Mouse (Mus musculus): ENCODE results near the gene Olfr223.
"Not testable (repeated sequence)": the region's sequence is repeated elsewhere in the genome, so short reads cannot be mapped to it uniquely, and the experiment has no call there.

The Olfr223 gene

GRCm38 (mm10) chr11:59596091-59596490 is 3.0 kb upstream of the Olfr223 start:
- no peak for DNase-seq

- DNase-seq = no peak
Observed at GRCm38 (mm10) chr11:59589496-59589895, 3.6 kb downstream of the Olfr223 start.

- DNase-seq = no peak
Observed at GRCm38 (mm10) chr11:59584539-59584938, 8.6 kb downstream of the Olfr223 start.

- not testable (repeated sequence) for DNase-seq
Observed at GRCm38 (mm10) chr11:59576135-59576534, 17.0 kb downstream of the Olfr223 start, which contains the start of gene Olfr222. Olfr222 (minus strand) TSS chr11:59576235.

GRCm38 (mm10) chr11:59575726-59576125 is 17.4 kb downstream of the Olfr223 start:
- DNase-seq = no peak

- DNase-seq = peak; percentile 26 to 36
Observed at GRCm38 (mm10) chr11:59569306-59569705, 23.8 kb downstream of the Olfr223 start.

GRCm38 (mm10) chr11:59562837-59563236 is 30.3 kb downstream of the Olfr223 start:
- DNase-seq = no peak

- DNase-seq = no peak
Observed at GRCm38 (mm10) chr11:59562336-59562735, 30.8 kb downstream of the Olfr223 start.

- no peak for DNase-seq
Observed at GRCm38 (mm10) chr11:59560906-59561305, 32.2 kb downstream of the Olfr223 start.

GRCm38 (mm10) chr11:59554535-59554934 is 38.6 kb downstream of the Olfr223 start:
- no peak for DNase-seq

- no peak for DNase-seq
Observed at GRCm38 (mm10) chr11:59554127-59554526, 39.0 kb downstream of the Olfr223 start.

- no peak for DNase-seq
Observed at GRCm38 (mm10) chr11:59544005-59544404, 49.1 kb downstream of the Olfr223 start.

- no peak for DNase-seq
Observed at GRCm38 (mm10) chr11:59543376-59543775, 49.7 kb downstream of the Olfr223 start.

GRCm38 (mm10) chr11:59542442-59542841 is 50.6 kb downstream of the Olfr223 start:
- DNase-seq = no peak

GRCm38 (mm10) chr11:59541324-59541723 is 51.8 kb downstream of the Olfr223 start, which contains the start of gene Nlrp3:
Nlrp3 (plus strand) TSS chr11:59541568.
- DNase-seq = no peak

- DNase-seq = no peak
Observed at GRCm38 (mm10) chr11:59540123-59540522, 53.0 kb downstream of the Olfr223 start.

Measured in cerebellum, adult 18-20 months (tissue).